ENCODE assay signal across 21 mouse cellular contexts in the genomic region with DNA sequence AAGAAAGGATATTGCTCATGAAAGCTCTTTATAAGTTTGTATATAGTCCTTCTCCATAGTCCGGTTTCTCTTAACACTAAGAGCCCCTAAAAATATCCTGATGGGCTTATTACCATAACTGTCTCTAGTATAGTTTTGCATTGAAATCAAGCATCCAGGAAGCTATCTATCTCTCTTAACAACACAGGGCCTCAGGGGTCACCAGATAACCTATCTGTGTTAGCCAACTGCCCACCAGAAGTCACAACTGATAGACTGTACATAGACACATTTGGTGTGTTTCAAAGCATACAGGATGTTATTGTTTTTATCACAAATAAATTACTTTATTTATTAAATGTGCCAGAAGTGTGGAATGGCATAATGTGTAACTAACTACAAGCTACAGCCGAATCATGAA.
"Had no signal": no experiment of that assay in that cellular context is flagged by ENCODE, and none has a peak within 500 bp of the region (broad histone marks: within the 10 kb centered on the region; RNA-seq: fewer than 3 reads in every experiment).

No protein-coding gene starts in this region.

- H3K4me3 ChIP-seq: left cerebral cortex, adult 2 months; limb, embryonic 12.5 days; limb, embryonic 15.5 days; midbrain, embryonic 10.5 days; midbrain, embryonic 13.5 days; myocyte; neural tube, embryonic 13.5 days had no signal

- H3K36me3 ChIP-seq: limb, embryonic 12.5 days; midbrain, embryonic 10.5 days; midbrain, embryonic 13.5 days; neural tube, embryonic 13.5 days had no signal

- H3K9me3 ChIP-seq: limb, embryonic 12.5 days; limb, embryonic 15.5 days; midbrain, embryonic 10.5 days; midbrain, embryonic 13.5 days; neural tube, embryonic 13.5 days had no signal

- DNase-seq: kidney, adult 2 months; kidney, postnatal 36 days; layer of hippocampus, postnatal 36 days; left cerebral cortex, postnatal 4 days; lung, adult 2 months; lung, postnatal 14 days; lung, postnatal 4 days; retina, postnatal 1 day; right cerebral cortex, postnatal 25 days; thymus, adult 18-20 months; thymus, postnatal 36 days had no signal

- ATAC-seq: intestine, postnatal 0 days; midbrain, embryonic 13.5 days; midbrain, embryonic 16.5 days had no signal

- H3K4me2 ChIP-seq: limb, embryonic 12.5 days; limb, embryonic 15.5 days; midbrain, embryonic 13.5 days; neural tube, embryonic 13.5 days had no signal

- H3K27ac ChIP-seq: kidney, postnatal 0 days; left cerebral cortex, adult 2 months; limb, embryonic 12.5 days; limb, embryonic 15.5 days; midbrain, embryonic 10.5 days; midbrain, embryonic 13.5 days; neural tube, embryonic 13.5 days had no signal

- H3K27me3 ChIP-seq: limb, embryonic 12.5 days; limb, embryonic 15.5 days; midbrain, embryonic 13.5 days; neural tube, embryonic 13.5 days had no signal

- H3K9ac ChIP-seq: limb, embryonic 12.5 days; limb, embryonic 15.5 days; midbrain, embryonic 13.5 days; neural tube, embryonic 13.5 days had no signal

- H3K4me1 ChIP-seq: limb, embryonic 12.5 days; limb, embryonic 15.5 days; midbrain, embryonic 10.5 days; midbrain, embryonic 13.5 days; neural tube, embryonic 13.5 days had no signal
